Mouse (Mus musculus) lung, postnatal 0 days (tissue): ENCODE measurements around the gene Maco1.
"Not testable (repeated sequence)": the region's sequence is repeated elsewhere in the genome, so short reads cannot be mapped to it uniquely, and the experiment has no call there.

Experiments used
- CTCF ChIP-seq: IDR thresholded peaks from 2 replicates; pipeline ENCODE4 v1.5.1; 2016; ENCODE audit warnings: antibody characterized with exemption, mild to moderate bottlenecking
- EP300 ChIP-seq: IDR thresholded peaks from 2 replicates; pipeline ENCODE4 v1.6.1; 2016; ENCODE audit warnings: antibody characterized with exemption, mild to moderate bottlenecking, control low read depth

GRCm38 (mm10) chr4:134838706-134839105 is 14.4 kb downstream of the Maco1 start:
- not testable (repeated sequence) for TF ChIP-seq CTCF, EP300
